Mouse (Mus musculus) MEL (cell line): Measurements from ENCODE around the gene Ybx1. TPM values are rescaled to one million over a fixed set of nuclear protein-coding genes. Genes with fewer than 3 reads are reported as not detected.

ENCODE experiments used
- DNase-seq: peaks from one replicate; pipeline ENCODE4 v3.0.0; 2011; ENCODE audit warnings: low read depth, low spot score
- H3K27ac ChIP-seq: 2 replicates; pipeline ENCODE4 v1.5.1; 2012; ENCODE audit warnings: low read depth, mild to moderate bottlenecking, control low read depth, low read length, moderate library complexity; ENCODE audit not compliant: control insufficient read depth
- H3K27me3 ChIP-seq, 2 experiments: fragments of 150-350 bp in 1 of 2; sonication (generic) in 1 of 2; 2 replicates each; pipeline ENCODE4 v1.6.1; 2012; ENCODE audit warnings: low read length in 2 of 2, mild to moderate bottlenecking in 2 of 2, improper control_type of control experiment in 1 of 2, moderate library complexity in 1 of 2; ENCODE audit not compliant: insufficient read depth in 2 of 2, control insufficient read depth in 1 of 2
- H3K36me3 ChIP-seq, 2 experiments: 2 replicates each; pipeline ENCODE4 v1.6.1; 2012 to 2014; ENCODE audit warnings: low read length in 2 of 2, improper control_type of control experiment in 1 of 2, inconsistent platforms in 1 of 2, mild to moderate bottlenecking in 1 of 2; ENCODE audit not compliant: insufficient read depth in 2 of 2, control insufficient read depth in 1 of 2
- H3K4me1 ChIP-seq, 2 experiments: fragments of 150-350 bp in 1 of 2; sonication (generic) in 1 of 2; 2 replicates each; pipeline ENCODE4 v1.6.1; 2012; ENCODE audit warnings: low read length in 2 of 2, improper control_type of control experiment in 1 of 2, mild to moderate bottlenecking in 1 of 2; ENCODE audit not compliant: insufficient read depth in 2 of 2, control insufficient read depth in 1 of 2
- H3K4me3 ChIP-seq, 2 experiments: fragments of 150-350 bp in 1 of 2; sonication (generic) in 1 of 2; 2 replicates each; pipeline ENCODE4 v1.5.1; 2012; ENCODE audit warnings: low read depth in 2 of 2, low read length in 2 of 2, mild to moderate bottlenecking in 2 of 2, moderate library complexity in 2 of 2, control low read depth in 1 of 2, improper control_type of control experiment in 1 of 2; ENCODE audit not compliant: control insufficient read depth in 1 of 2, insufficient read depth in 1 of 2
- H3K79me2 ChIP-seq: 2 replicates; pipeline ENCODE4 v1.6.1; 2012; ENCODE audit warnings: mild to moderate bottlenecking, low read length, moderate library complexity; ENCODE audit not compliant: control insufficient read depth, poor library complexity, insufficient read depth
- H3K9ac ChIP-seq: 2 replicates; pipeline ENCODE4 v1.6.1; 2012; ENCODE audit warnings: low read depth, mild to moderate bottlenecking, control low read depth, low read length, moderate library complexity; ENCODE audit not compliant: control insufficient read depth, poor library complexity, severe bottlenecking
- H3K9me3 ChIP-seq: fragments of 150-350 bp; sonication (generic); replicated peaks from 2 replicates; pipeline ENCODE4 v1.6.1; 2012; ENCODE audit warnings: mild to moderate bottlenecking, low read length, improper control_type of control experiment, moderate library complexity; ENCODE audit not compliant: insufficient read depth
- CHD1 ChIP-seq: IDR thresholded peaks from 2 replicates; pipeline ENCODE4 v1.6.1; 2012; ENCODE audit warnings: low read depth, mild to moderate bottlenecking, inconsistent platforms, low read length, improper control_type of control experiment
- CHD2 ChIP-seq: IDR thresholded peaks from 2 replicates; pipeline ENCODE4 v1.6.1; 2011; ENCODE audit warnings: low read length, improper control_type of control experiment
- E2F4 ChIP-seq: IDR thresholded peaks from 2 replicates; pipeline ENCODE4 v1.6.1; 2011; ENCODE audit warnings: low read depth, low read length, improper control_type of control experiment, borderline replicate concordance
- EP300 ChIP-seq, 2 experiments: IDR thresholded peaks; 2 replicates each; pipeline ENCODE4 v1.6.1; 2011; ENCODE audit warnings: improper control_type of control experiment in 2 of 2, low read length in 2 of 2, low read depth in 1 of 2, mild to moderate bottlenecking in 1 of 2
- ETS1 ChIP-seq: IDR thresholded peaks from 2 replicates; pipeline ENCODE4 v1.6.1; 2012; ENCODE audit warnings: low read depth, mild to moderate bottlenecking, inconsistent platforms, low read length, improper control_type of control experiment, moderate library complexity
- GABPA ChIP-seq: IDR thresholded peaks from 2 replicates; pipeline ENCODE4 v1.6.1; 2012; ENCODE audit warnings: low read depth, mild to moderate bottlenecking, inconsistent platforms, low read length, improper control_type of control experiment, moderate library complexity
- KAT2A ChIP-seq: conservative IDR thresholded peaks from 2 replicates; pipeline ENCODE4 v1.6.1; 2012; ENCODE audit warnings: low read depth, low read length, improper control_type of control experiment, inconsistent platforms
- MAX ChIP-seq: IDR thresholded peaks from 2 replicates; pipeline ENCODE4 v1.6.1; 2011; ENCODE audit warnings: low read length, improper control_type of control experiment
- MAZ ChIP-seq: IDR thresholded peaks from 2 replicates; pipeline ENCODE4 v1.6.1; 2012; ENCODE audit warnings: low read depth, mild to moderate bottlenecking, inconsistent platforms, low read length, improper control_type of control experiment
- MYB ChIP-seq: IDR thresholded peaks from 2 replicates; pipeline ENCODE4 v1.6.1; 2011; ENCODE audit warnings: mild to moderate bottlenecking, low read depth, low read length, improper control_type of control experiment
- MYC ChIP-seq: IDR thresholded peaks from 2 replicates; pipeline ENCODE4 v1.6.1; 2011; ENCODE audit warnings: low read depth, mild to moderate bottlenecking, low read length, improper control_type of control experiment, moderate library complexity
- NRF1 ChIP-seq: IDR thresholded peaks from 2 replicates; pipeline ENCODE4 v1.6.1; 2014; ENCODE audit warnings: low read depth, mild to moderate bottlenecking, inconsistent platforms, low read length, improper control_type of control experiment, moderate library complexity; ENCODE audit not compliant: poor library complexity, insufficient read depth, severe bottlenecking
- POLR2A ChIP-seq, 2 experiments: IDR thresholded peaks; 2 replicates each; pipeline ENCODE4 v1.6.1; 2011 to 2012; ENCODE audit warnings: low read length in 2 of 2, mild to moderate bottlenecking in 2 of 2, control low read depth in 1 of 2, improper control_type of control experiment in 1 of 2, low read depth in 1 of 2, moderate library complexity in 1 of 2; ENCODE audit not compliant: control insufficient read depth in 1 of 2, insufficient read depth in 1 of 2, poor library complexity in 1 of 2
- POLR2AphosphoS2 ChIP-seq: IDR thresholded peaks from 2 replicates; pipeline ENCODE4 v1.6.1; 2011; ENCODE audit warnings: low read length, improper control_type of control experiment
- POLR2AphosphoS5 ChIP-seq: IDR thresholded peaks from 2 replicates; pipeline ENCODE4 v1.6.1; 2012; ENCODE audit warnings: low read depth, borderline replicate concordance, mild to moderate bottlenecking, inconsistent platforms, low read length, moderate library complexity, mixed read lengths
- RAD21 ChIP-seq: IDR thresholded peaks from 2 replicates; pipeline ENCODE4 v1.6.1; 2011; ENCODE audit warnings: mild to moderate bottlenecking, low read depth, low read length, improper control_type of control experiment
- RCOR1 ChIP-seq: IDR thresholded peaks from 2 replicates; pipeline ENCODE4 v1.6.1; 2012; ENCODE audit warnings: low read depth, mild to moderate bottlenecking, inconsistent platforms, low read length, improper control_type of control experiment
- SIN3A ChIP-seq: IDR thresholded peaks from 2 replicates; pipeline ENCODE4 v1.6.1; 2012; ENCODE audit warnings: low read length, improper control_type of control experiment, inconsistent platforms
- SMC3 ChIP-seq: IDR thresholded peaks from 2 replicates; pipeline ENCODE4 v1.6.1; 2011; ENCODE audit warnings: low read depth, low read length, improper control_type of control experiment
- TAL1 ChIP-seq: IDR thresholded peaks from 2 replicates; pipeline ENCODE4 v1.6.1; 2012; ENCODE audit warnings: mild to moderate bottlenecking, inconsistent platforms, low read length, moderate library complexity, mixed read lengths
- TBP ChIP-seq: IDR thresholded peaks from 2 replicates; pipeline ENCODE4 v1.8.0; 2011; ENCODE audit warnings: low read depth, low read length, improper control_type of control experiment
- TCF12 ChIP-seq: IDR thresholded peaks from 2 replicates; pipeline ENCODE4 v1.6.1; 2014; ENCODE audit warnings: low read depth, mild to moderate bottlenecking, inconsistent platforms, low read length, improper control_type of control experiment, moderate library complexity
- UBTF ChIP-seq: IDR thresholded peaks from 2 replicates; pipeline ENCODE4 v1.6.1; 2012; ENCODE audit warnings: low read depth, mild to moderate bottlenecking, inconsistent platforms, low read length, improper control_type of control experiment, moderate library complexity, borderline replicate concordance; ENCODE audit not compliant: insufficient read depth
- USF2 ChIP-seq, 2 experiments: IDR thresholded peaks; 2 replicates each; pipeline ENCODE4 v1.6.1; 2011 to 2012; ENCODE audit warnings: improper control_type of control experiment in 2 of 2, low read length in 2 of 2, borderline replicate concordance in 1 of 2, inconsistent platforms in 1 of 2, low read depth in 1 of 2, mild to moderate bottlenecking in 1 of 2; ENCODE audit not compliant: insufficient read depth in 1 of 2
- ZC3H11A ChIP-seq: IDR thresholded peaks from 2 replicates; pipeline ENCODE4 v1.6.1; 2012; ENCODE audit warnings: low read depth, mild to moderate bottlenecking, inconsistent platforms, low read length, improper control_type of control experiment
- ZKSCAN1 ChIP-seq: IDR thresholded peaks from 2 replicates; pipeline ENCODE4 v1.6.1; 2012; ENCODE audit warnings: low read depth, mild to moderate bottlenecking, inconsistent platforms, low read length, improper control_type of control experiment, moderate library complexity
- ZMIZ1 ChIP-seq: IDR thresholded peaks from 2 replicates; pipeline ENCODE4 v1.6.1; 2012; ENCODE audit warnings: low read depth, mild to moderate bottlenecking, inconsistent platforms, low read length, improper control_type of control experiment, moderate library complexity
- ZNF384 ChIP-seq: IDR thresholded peaks from 2 replicates; pipeline ENCODE4 v1.6.1; 2012; ENCODE audit warnings: low read depth, mild to moderate bottlenecking, inconsistent platforms, low read length, improper control_type of control experiment
- polyA plus RNA-seq, 2 experiments: library from polyadenylated mRNA; stranded (reverse) in 1 of 2; unstranded in 1 of 2; fragments of >175 nt in 1 of 2; fragments of >200 nt in 1 of 2; gene quantifications; 2 replicates each; pipeline versions ENCODE4 v1.2.1 to v1.2.4; 2012; ENCODE audit warnings: low replicate concordance in 2 of 2, low read depth in 1 of 2; ENCODE audit not compliant: insufficient read length in 2 of 2, insufficient read depth in 1 of 2, missing spikeins in 1 of 2
- total RNA-seq: library from RNA; depleted of rRNA; stranded (reverse); fragments of 300-350 nt; gene quantifications from 2 replicates; pipeline ENCODE4 v1.2.3, GENCODE M21; 2012

Gene Ybx1
- total and polyA plus RNA-seq, 3 experiments = 979 to 2,666 (median 2,172) TPM

DNA sequence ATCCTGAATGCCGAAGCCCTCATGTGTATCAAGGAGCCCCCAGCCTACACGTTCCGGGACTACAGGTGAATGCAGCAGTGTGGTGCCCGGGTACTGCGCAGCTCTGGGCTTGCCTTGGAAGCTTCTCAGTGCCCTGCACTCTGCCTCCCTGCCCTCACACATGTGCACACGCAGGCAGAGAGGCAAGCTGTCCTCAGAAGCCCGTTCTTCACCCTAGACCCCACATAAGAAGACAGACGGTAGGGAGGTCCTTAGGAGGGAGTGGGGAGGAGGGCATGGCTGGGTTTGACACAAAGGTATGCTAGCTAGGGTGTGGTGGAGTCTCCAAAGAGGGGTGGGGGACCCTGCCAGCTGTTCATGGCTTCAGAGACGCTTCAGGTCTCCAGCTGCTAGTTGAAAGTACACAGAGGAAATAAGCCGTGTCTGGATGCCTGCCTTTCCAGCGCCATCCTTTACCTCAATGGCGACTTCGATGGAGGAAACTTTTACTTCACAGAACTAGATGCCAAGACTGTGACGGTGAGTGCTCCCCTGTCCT, 47.6 kb downstream of the Ybx1 start:
- no peaks in the 10 kb centered on the region for H3K9me3 ChIP-seq
- no peaks in the 10 kb centered on the region for H3K4me1 ChIP-seq
- H3K27ac ChIP-seq = no peak overlapping the region
- DNase-seq = no peak
- H3K27me3 ChIP-seq = no peaks in the 10 kb centered on the region
- H3K36me3 ChIP-seq = no peaks in the 10 kb centered on the region; a peak in 1 of 4 replicates
- no peak overlapping the region for H3K9ac ChIP-seq
- no peaks in the 10 kb centered on the region for H3K79me2 ChIP-seq
- no peak overlapping the region for H3K4me3 ChIP-seq
- TF ChIP-seq EP300 (IDR thresholded peaks at IDR 0.05; ENCODE audit: low read depth in 1 of 2, low read length in 2 of 2) (no peak), POLR2AphosphoS2 (no peak), GABPA (no peak), E2F4 (no peak), ZC3H11A (no peak), TBP (no peak), CHD1 (no peak), RAD21 (no peak), ZMIZ1 (no peak), TAL1 (no peak), POLR2AphosphoS5 (no peak), MAZ (no peak), POLR2A (IDR thresholded peaks at IDR 0.05; ENCODE audit: control insufficient read depth in 1 of 2, insufficient read depth in 1 of 2, low read depth in 1 of 2, low read length in 2 of 2, poor library complexity in 1 of 2) (no peak), MAX (no peak), KAT2A (no peak), ZKSCAN1 (no peak), ZNF384 (no peak)

DNA sequence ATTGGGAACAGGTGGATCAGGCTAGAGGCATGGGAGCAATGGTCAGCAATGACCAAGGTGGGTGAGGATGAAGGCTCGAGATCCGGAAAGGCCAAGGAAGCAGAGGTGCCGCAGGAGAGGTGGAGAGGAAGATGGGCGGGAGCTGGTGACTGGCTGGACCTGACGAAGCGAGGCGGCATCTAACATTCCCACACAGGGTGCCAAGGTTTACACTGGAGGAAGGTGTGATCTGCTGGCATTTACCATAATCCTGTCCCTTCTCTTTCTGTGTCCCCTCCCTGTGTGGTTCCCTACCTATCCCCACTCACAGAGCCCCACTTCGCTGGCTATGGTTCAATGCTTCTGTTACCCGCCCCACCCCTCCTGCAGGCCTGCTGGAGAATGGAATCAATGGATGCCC, 48.4 kb downstream of the Ybx1 start:
- Histone ChIP-seq H3K27ac (no peak overlapping the region), H3K79me2 (no peaks in the 10 kb centered on the region), H3K27me3 (no peaks in the 10 kb centered on the region), H3K9ac (no peak overlapping the region), H3K4me1 (no peaks in the 10 kb centered on the region), H3K36me3 (no peaks in the 10 kb centered on the region; a peak in 1 of 4 replicates)
- DNase-seq = no peak
- TF ChIP-seq UBTF (no peak), NRF1 (no peak), MYC (no peak), SIN3A (no peak), ETS1 (no peak), POLR2AphosphoS2 (no peak), MYB (no peak), TCF12 (no peak), CHD2 (no peak), ZKSCAN1 (no peak), CHD1 (no peak), RCOR1 (no peak), TAL1 (no peak), USF2 (IDR thresholded peaks at IDR 0.05; ENCODE audit: borderline replicate concordance in 1 of 2, insufficient read depth in 1 of 2, low read depth in 1 of 2, low read length in 2 of 2) (no peak), ZC3H11A (no peak), SMC3 (no peak)
- TF ChIP-seq, all 39 proteins: peak for 0
- Histone ChIP-seq H3K9me3 (no peaks in the 10 kb centered on the region), H3K4me3 (no peak overlapping the region)
